Mouse (Mus musculus) induced T-regulatory cell, adult 2 months (primary cell): Measurements from ENCODE around the gene Slc8a2.

ENCODE experiments used
- DNase-seq: peaks from one replicate; pipeline ENCODE4 v3.0.0-alpha.2; 2012; ENCODE audit warnings: low read depth

Slc8a2 gene

GRCm38 (mm10) chr7:16129421-16129845, at the start of gene Slc8a2:
Slc8a2 (plus strand) TSS chr7:16129826.
- DNase-seq, result peak; percentile 61

- DNase-seq, result no peak
These were observed 49.7 kb upstream of the Slc8a2 start for GRCm38 (mm10) chr7:16079947-16080346.

- DNase-seq, result no peak
These were observed 49.0 kb upstream of the Slc8a2 start for GRCm38 (mm10) chr7:16080581-16080980.

DNA sequence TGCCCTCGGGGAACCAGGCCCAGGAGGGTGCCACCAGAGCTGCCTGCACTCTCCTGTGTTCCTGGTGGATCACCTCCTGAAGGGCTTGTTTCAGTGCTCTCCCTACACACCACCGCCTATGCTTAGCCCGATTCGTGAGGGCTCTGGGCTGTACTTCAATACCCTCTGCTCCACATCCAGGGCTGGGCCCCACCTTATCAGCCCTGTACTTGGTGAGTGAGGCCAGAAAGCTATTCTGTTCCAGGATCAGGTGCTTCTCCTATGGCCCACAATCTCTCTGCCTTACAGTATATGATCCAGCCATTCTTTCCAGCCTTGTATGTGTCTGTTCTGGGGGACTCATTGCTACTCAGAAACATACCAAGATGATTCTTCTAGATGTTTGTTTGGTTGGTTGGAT, 46.3 kb upstream of the Slc8a2 start:
- no peak for DNase-seq

DNA sequence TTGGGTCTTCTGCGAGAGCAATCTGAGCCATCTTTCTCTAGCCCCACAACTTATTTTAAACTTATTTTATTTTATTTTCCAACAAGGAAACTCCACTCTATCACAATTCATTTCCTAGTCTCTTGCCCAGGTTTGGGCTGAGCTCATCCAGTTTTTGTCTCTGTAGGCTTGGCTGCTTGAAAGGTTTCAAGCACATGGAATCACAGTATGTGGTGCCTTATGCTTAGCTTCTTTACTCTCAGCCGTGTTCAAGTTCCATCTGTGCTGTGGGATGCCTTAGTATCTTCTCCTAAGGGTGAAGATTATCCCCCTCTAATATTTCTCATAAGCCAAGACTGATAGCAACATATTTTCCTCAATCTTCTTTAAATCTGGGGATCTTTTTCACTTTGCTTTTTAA, 42.0 kb upstream of the Slc8a2 start:
- DNase-seq, result no peak

- DNase-seq, result no peak
These were observed 35.0 kb upstream of the Slc8a2 start for GRCm38 (mm10) chr7:16094592-16094991.

GRCm38 (mm10) chr7:16098021-16099017, 31.3 kb upstream of the Slc8a2 start, which contains the start of gene Napa:
Napa (plus strand) TSS chr7:16098458.
- DNase-seq, result peak; percentile 100

DNA sequence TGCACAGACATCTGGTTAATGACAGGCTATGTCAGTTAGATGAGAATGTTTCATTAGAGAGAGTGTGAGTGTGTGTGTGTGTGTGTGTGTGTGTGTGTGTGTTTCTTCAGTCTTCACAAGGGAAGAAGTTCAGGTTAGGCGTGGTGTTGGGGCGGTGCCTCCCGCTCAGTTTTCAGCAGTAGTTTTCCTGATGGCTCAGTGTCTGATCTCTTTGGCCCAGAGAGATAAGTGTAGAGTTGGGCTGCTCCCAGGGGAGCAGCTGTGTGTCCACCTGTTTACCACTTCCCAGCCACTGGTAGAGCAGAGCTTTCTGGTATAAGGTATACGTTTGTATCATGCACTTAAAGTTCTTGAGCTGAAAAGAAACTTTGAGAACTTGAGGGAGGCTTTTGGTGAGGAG, 29.7 kb upstream of the Slc8a2 start:
- DNase-seq, result no peak

DNA sequence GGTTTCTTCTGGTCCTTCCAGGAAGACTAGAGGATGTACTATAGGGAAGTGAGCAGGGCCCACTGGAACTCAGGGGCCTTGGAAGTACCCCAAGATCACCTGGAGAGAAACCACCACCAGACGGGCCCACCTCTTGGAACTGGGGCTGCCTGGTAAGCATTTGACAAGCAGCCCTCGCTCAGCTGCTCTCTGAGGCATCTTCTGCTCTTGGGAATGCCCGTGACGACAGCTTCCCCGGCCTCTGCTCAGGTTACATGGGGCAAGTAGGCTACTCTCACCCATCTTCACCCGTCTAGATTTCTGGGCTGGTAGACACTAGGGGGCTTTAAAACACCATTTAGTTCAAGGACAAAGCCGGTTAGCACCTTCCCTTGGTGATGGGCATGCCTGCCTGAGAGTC, 28.5 kb upstream of the Slc8a2 start:
- DNase-seq, result no peak

GRCm38 (mm10) chr7:16101726-16102475, 27.7 kb upstream of the Slc8a2 start:
- DNase-seq, result no peak

- DNase-seq, result no peak
These were observed 26.9 kb upstream of the Slc8a2 start for GRCm38 (mm10) chr7:16102686-16103226.

DNA sequence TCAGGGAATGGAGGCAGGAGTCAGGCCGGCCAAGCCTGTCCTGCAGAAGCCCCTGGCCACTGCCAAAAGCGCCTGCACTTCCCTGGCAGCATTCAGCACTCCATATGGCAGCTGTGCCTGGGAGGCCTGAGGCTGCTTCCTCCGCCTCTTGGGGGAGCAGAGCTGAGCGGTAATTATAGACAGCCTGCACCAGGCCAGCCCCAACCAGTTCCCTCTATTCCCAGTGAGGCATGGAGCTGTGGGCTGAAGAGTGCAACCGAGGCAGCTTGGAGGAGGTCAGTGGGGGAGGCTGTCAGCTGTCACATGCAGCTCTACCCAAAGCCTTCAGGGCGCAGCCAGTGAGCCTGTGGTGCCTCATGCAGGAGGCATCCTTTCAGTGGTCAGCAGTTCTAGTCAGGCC, 25.9 kb upstream of the Slc8a2 start:
- no peak for DNase-seq

DNA sequence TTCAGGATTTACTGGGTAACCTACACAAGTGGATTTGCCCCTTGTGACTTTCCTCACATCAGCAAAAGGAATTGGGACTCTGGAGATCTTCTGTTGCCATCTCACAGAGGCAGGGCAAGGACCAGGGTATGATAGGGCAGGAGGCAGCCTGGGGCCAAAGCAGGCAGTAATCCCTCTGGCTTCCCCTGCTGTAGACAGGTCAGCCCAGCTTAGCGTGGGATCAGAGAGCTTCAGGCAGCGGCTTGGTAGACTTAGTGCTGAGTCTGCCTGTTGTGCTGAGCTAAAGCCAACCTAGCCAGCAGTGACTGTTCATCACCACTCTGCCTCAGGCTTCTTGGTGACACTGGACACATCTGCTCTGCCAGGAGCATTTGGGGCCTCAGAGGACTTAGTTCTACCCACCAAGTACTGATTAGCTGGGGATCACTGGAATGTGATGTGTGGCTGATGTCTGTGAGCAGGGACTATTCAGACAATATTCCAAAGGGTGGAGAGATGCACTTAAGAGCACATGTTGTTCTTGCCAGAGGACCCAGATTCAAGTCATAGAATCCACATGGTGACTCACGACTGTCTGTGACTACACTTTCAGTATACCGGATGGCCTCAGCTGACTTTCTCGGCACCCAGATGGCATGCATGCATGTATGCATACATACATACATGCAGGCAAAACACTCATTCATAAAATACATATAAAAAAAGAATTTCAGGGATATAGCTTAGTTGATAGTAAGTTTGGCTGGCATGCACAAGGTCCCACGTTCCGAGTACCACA, 24.8 kb upstream of the Slc8a2 start:
- DNase-seq, result no peak

- no peak for DNase-seq
These were observed 20.6 kb upstream of the Slc8a2 start for GRCm38 (mm10) chr7:16108886-16109542.

DNA sequence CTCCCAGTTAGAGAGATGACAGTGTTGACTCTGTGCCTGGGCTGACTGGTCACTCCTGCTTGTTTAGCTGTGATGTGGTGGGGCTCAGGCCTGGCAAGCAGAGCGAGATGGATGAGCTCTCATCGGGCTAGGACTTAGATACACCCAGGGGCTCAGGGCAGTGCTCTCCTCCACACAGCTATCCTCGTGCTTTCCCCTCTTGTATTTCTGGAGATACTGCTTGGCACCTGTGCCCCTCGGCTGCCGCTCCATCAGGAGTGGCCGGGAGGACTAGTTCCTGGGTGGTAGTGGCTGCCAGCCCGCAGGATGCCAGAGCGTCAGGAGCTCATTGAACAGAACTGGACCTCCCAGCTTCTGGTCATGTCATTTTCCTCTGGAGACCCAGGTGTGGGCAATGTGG, 19.5 kb upstream of the Slc8a2 start:
- DNase-seq, result no peak

GRCm38 (mm10) chr7:16111284-16112090, 18.1 kb upstream of the Slc8a2 start:
- DNase-seq, result no peak

DNA sequence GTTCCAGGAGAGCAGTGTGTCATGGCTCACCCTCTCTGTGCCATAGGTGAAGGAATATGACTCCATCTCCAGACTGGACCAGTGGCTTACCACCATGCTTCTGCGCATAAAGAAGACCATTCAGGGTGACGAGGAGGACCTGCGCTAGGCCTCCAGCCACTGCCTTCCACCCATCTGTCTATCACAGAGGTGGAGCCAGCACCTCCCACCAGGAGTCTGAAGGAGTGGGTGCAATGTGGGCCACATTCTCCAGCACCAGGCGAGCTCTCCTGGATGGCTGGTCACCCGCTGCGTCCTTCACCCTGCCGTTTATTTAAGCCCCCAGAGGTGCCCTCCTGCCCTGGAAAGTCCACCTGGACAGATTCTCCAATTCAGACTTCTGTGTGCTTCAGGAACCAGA, 13.2 kb upstream of the Slc8a2 start:
- no peak for DNase-seq

- no peak for DNase-seq
These were observed 12.5 kb upstream of the Slc8a2 start for GRCm38 (mm10) chr7:16117100-16117499.

- peak; percentile 96 for DNase-seq
These were observed 9.9 kb upstream of the Slc8a2 start, which contains the start of gene Kptn for GRCm38 (mm10) chr7:16119569-16120261. Kptn (plus strand) TSS chr7:16119895.

- no peak for DNase-seq
These were observed 9.4 kb upstream of the Slc8a2 start for GRCm38 (mm10) chr7:16120262-16120600.
